Mouse (Mus musculus) liver, embryonic 16.5 days (tissue): ENCODE measurements at regions not wholly inside any gene's neighbourhood (a gene's known extent, or its start where the extent isn't known, plus 50 kb on each side); places are given as distances from the start of the nearest gene placed in this dataset.

ENCODE experiments used
- ATAC-seq: fragments of 200-750 bp; cut with Nextera tagmentation; 2 replicates; pipeline ENCODE4 v1.8.0; 2017; ENCODE audit warnings: low read depth, mild to moderate bottlenecking, moderate number of reproducible peaks, moderate library complexity
- H3K27ac ChIP-seq: fragments of 300-500 bp; sonication (generic); 2 replicates; pipeline ENCODE4 v1.5.1; 2014; ENCODE audit warnings: mild to moderate bottlenecking, low read length
- H3K27me3 ChIP-seq: fragments of 300-500 bp; sonication (generic); 2 replicates; pipeline ENCODE4 v1.6.1; 2014; ENCODE audit warnings: low read depth, low read length, mixed read lengths; ENCODE audit not compliant: control insufficient read depth, insufficient read depth
- H3K36me3 ChIP-seq: fragments of 300-500 bp; sonication (generic); 2 replicates; pipeline ENCODE4 v1.6.1; 2014; ENCODE audit warnings: mild to moderate bottlenecking; ENCODE audit not compliant: control insufficient read depth, insufficient read depth
- H3K4me1 ChIP-seq: fragments of 300-500 bp; sonication (generic); 2 replicates; pipeline ENCODE4 v1.6.1; 2014; ENCODE audit warnings: low read depth, low read length, mixed read lengths; ENCODE audit not compliant: control insufficient read depth
- H3K4me2 ChIP-seq: fragments of 300-500 bp; sonication (generic); 2 replicates; pipeline ENCODE4 v1.6.1; 2014; ENCODE audit warnings: low read depth, low read length, mixed read lengths
- H3K4me3 ChIP-seq: fragments of 300-500 bp; sonication (generic); 2 replicates; pipeline ENCODE4 v1.5.1; 2014; ENCODE audit warnings: low read depth, mild to moderate bottlenecking, low read length
- H3K9ac ChIP-seq: fragments of 300-500 bp; sonication (generic); 2 replicates; pipeline ENCODE4 v1.6.1; 2014; ENCODE audit warnings: low read depth, low read length
- H3K9me3 ChIP-seq: fragments of 300-500 bp; sonication (generic); replicated peaks from 2 replicates; pipeline ENCODE4 v1.6.1; 2016; ENCODE audit warnings: low read length; ENCODE audit not compliant: control insufficient read depth
- WGBS: fragments of 180-500 bp; shearing (Covaris S2); extraction: QIAGEN DNeasy Blood & Tissue Kit; methylation state at CpG from one replicate; pipeline ENCODE4 v1.1.7; 2014; ENCODE audit not compliant: insufficient replicate concordance; 5-methylcytosine and 5-hydroxymethylcytosine counted together

DNA sequence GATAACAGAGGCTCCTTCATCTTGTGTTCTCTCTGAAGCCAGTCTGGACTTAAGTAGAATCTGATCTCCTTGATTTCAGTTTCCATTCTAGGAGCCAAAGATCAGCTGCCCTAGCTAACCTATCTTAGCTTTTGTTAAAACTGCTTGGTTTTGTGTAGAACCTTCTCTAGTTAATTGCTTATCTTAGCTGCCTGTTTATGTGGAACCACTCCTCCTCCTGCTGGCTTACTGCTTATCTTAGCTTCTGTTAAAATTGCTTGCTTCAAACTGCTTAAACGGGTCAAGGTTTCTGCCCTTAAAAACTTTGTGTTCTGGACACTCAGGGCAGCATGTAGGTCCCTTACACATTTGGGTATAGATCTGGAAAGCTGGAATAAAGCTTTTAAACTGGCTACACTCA is 133.7 kb upstream of the Mocs2 start:
- 15% methylated on average over 1 of the region's 1 CpGs for WGBS

DNA sequence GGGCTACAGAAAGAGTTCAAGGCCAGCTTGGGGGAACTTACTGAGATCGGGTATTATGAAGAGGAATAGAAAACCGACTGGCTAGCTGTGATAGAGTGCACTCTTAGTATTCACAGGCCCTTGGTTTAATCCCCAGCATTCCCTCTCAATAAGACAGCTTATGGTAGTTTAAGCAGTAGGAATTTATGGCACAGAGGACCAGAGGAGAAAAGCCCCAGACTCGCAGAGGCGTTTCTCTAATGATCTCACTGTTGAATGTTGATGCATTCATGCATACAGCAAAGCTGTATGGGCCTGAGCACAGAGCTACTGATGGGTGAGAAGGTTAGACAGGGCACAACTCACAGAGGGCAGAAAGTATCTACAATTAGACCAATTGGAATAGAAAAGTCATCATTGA is 132.7 kb upstream of the Mocs2 start:
- no peak for ATAC-seq
- Histone ChIP-seq H3K4me1 (no peaks in the 10 kb centered on the region; the same call in 1 of the 2 replicates), H3K27ac (no peak overlapping the region), H3K36me3 (no peaks in the 10 kb centered on the region), H3K4me2 (no peak overlapping the region), H3K27me3 (no peaks in the 10 kb centered on the region), H3K9ac (no peak overlapping the region), H3K9me3 (no peaks in the 10 kb centered on the region), H3K4me3 (no peak overlapping the region)
- 56% methylated on average over 4 of the region's 4 CpGs for WGBS

More for the DNA sequence above, 133.7 kb upstream of the Mocs2 start:
- H3K9ac ChIP-seq: no peak overlapping the region
- no peak overlapping the region for H3K4me3 ChIP-seq
- no peak for ATAC-seq
- no peaks in the 10 kb centered on the region for H3K36me3 ChIP-seq
- no peaks in the 10 kb centered on the region; the same call in 1 of the 2 replicates for H3K4me1 ChIP-seq
- no peaks in the 10 kb centered on the region for H3K9me3 ChIP-seq
- no peak overlapping the region for H3K27ac ChIP-seq
- no peaks in the 10 kb centered on the region for H3K27me3 ChIP-seq
- H3K4me2 ChIP-seq: no peak overlapping the region

DNA sequence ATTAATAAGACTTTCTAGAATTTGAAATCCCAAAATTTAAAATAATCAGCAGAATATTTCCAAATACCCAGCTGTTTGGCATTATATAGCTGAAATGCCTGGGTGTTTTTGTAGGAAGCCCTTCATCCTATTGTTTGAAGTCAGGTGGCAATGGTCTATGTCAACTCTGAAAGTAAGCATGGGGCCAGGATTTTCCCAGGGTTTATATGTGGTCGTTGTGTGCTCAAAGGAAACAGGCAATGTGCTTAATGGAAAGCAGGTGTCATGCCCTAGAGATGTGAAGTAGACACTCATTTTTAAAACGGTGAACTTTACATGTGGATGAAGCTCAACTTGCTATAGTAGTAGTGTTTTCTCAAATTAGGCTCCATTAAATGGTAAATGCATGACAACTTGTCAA is 105.4 kb upstream of the Mocs2 start:
- H3K9me3 ChIP-seq: no peaks in the 10 kb centered on the region
- no peaks in the 10 kb centered on the region for H3K36me3 ChIP-seq
- H3K27ac ChIP-seq: no peak overlapping the region
- no peak overlapping the region for H3K9ac ChIP-seq
- H3K4me1 ChIP-seq: no peaks in the 10 kb centered on the region
- H3K27me3 ChIP-seq: no peaks in the 10 kb centered on the region
- 44% methylated on average over 2 of the region's 2 CpGs for WGBS
- no peak overlapping the region for H3K4me3 ChIP-seq
- H3K4me2 ChIP-seq: no peak overlapping the region
- no peak for ATAC-seq

DNA sequence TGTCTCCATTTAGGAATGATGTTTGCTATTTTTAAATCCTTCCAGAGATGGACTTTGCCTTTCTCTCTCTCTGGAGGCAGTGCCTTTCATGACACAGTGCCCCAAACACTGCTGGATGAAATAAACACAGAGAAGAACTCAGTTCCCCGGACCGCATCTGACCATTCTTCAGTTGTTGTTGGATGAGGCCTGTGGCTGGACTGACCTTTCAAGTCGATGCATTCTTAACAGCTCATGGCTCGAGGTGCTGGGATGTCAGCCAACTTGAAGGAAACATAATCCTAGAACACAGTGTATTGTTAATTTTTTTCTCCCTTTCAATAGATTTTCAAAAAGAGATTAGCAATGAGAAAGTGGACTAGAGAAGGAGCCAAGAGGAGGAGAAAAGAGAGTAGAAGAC is 98.3 kb upstream of the Mocs2 start:
- no peak overlapping the region for H3K4me3 ChIP-seq
- no peak overlapping the region for H3K4me2 ChIP-seq
- no peak overlapping the region for H3K27ac ChIP-seq
- no peaks in the 10 kb centered on the region for H3K27me3 ChIP-seq
- H3K4me1 ChIP-seq: no peaks in the 10 kb centered on the region
- no peaks in the 10 kb centered on the region for H3K9me3 ChIP-seq
- 61% methylated on average over 4 of the region's 4 CpGs for WGBS
- H3K9ac ChIP-seq: no peak overlapping the region
- H3K36me3 ChIP-seq: no peaks in the 10 kb centered on the region
- no peak for ATAC-seq

DNA sequence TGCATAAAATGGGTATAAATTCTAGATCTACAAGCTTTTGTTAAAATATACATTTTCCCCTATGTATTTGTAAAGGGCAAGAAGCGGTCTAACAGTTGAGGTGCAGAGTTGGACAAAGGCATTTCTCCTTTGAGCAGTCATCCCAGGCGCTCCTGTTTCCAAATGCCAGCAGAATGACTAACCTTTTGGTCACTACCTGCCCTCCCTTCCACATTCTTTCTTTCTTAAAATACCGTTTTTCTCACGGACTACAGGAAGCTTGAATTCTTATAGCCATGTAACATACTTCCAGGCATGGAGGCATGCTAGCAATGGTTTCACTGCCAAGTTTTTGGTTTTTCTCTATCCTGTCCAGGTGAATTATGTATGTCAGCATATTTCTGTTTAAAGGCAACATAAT is 91.2 kb upstream of the Mocs2 start:
- 51% methylated on average over 4 of the region's 4 CpGs for WGBS
- H3K36me3 ChIP-seq: no peaks in the 10 kb centered on the region
- no peaks in the 10 kb centered on the region for H3K27me3 ChIP-seq
- no peak overlapping the region for H3K4me2 ChIP-seq
- H3K9me3 ChIP-seq: no peaks in the 10 kb centered on the region
- no peak overlapping the region for H3K9ac ChIP-seq
- ATAC-seq: no peak
- H3K27ac ChIP-seq: no peak overlapping the region
- H3K4me1 ChIP-seq: no peaks in the 10 kb centered on the region
- H3K4me3 ChIP-seq: no peak overlapping the region

DNA sequence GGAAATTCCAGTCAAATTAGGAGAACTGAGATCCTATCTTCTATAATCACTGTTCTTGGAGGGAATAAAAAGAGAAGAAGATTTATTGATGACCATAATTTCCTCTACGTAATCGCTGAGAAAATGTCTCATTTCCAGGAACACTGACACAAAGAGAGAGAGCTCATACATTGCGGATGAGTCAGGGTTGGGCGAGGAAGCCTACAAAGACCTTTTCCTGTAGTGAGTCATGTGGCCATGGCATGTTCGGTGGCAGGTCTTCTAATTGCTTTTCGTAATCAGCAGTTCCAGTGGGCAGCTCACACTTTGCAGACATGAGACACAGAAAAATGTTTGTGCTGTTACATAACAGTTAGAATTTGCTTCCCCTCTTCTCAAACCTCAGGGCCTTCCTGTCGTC is 83.0 kb upstream of the Mocs2 start:
- Histone ChIP-seq H3K36me3 (no peaks in the 10 kb centered on the region), H3K4me1 (no peaks in the 10 kb centered on the region), H3K27me3 (no peaks in the 10 kb centered on the region), H3K4me2 (no peak overlapping the region), H3K27ac (no peak overlapping the region), H3K9ac (no peak overlapping the region), H3K9me3 (no peaks in the 10 kb centered on the region), H3K4me3 (no peak overlapping the region)
- no peak for ATAC-seq
- WGBS: 31% methylated on average over 7 of the region's 7 CpGs

DNA sequence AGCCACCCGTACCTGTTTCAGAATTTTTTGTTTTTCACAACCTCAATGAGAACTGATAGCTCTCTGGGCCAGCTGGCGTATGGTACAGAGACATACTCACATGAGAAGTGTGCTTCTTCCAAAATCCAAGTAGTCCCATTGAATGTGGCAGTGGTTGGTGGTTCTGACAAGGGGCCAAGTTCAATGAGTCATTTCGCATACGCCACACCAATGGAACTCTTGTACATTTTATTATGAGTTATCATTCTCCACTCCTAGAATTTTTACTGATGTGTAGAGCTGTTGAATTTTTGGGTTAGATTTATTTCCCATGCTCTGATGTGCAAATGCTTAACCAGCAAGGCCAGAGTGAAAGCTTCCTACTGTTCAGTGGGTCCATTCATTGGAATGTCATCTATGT is 82.0 kb upstream of the Mocs2 start:
- no peaks in the 10 kb centered on the region for H3K4me1 ChIP-seq
- H3K27ac ChIP-seq: no peak overlapping the region
- H3K4me2 ChIP-seq: no peak overlapping the region
- no peak overlapping the region for H3K9ac ChIP-seq
- ATAC-seq: no peak
- no peaks in the 10 kb centered on the region for H3K36me3 ChIP-seq
- H3K9me3 ChIP-seq: no peaks in the 10 kb centered on the region
- WGBS: 71% methylated on average over 4 of the region's 4 CpGs
- no peak overlapping the region for H3K4me3 ChIP-seq
- H3K27me3 ChIP-seq: no peaks in the 10 kb centered on the region

DNA sequence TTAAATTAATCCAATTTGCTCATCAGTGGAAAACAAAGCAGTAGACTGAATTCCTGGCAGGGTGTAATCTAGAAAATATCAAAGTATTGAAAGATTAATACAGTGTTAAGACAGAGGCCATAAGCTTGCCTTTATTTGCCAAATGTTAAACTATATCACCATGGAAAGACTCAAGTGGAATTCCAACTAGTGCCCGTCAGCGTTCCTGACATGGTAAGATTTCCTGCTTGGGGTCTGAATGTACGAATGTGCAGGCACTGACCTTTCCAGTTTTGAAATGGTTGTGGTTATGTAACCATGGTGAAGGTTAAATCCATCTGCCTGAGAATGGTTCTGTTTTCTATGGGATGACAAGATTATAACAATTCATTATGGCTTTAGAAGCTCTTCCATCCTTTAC is 75.5 kb upstream of the Mocs2 start:
- ATAC-seq: no peak
- no peak overlapping the region for H3K4me3 ChIP-seq
- H3K9me3 ChIP-seq: no peaks in the 10 kb centered on the region
- no peaks in the 10 kb centered on the region for H3K27me3 ChIP-seq
- no peak overlapping the region for H3K9ac ChIP-seq
- no peak overlapping the region for H3K27ac ChIP-seq
- WGBS: 55% methylated on average over 3 of the region's 3 CpGs
- H3K4me1 ChIP-seq: no peaks in the 10 kb centered on the region
- H3K36me3 ChIP-seq: no peaks in the 10 kb centered on the region
- no peak overlapping the region for H3K4me2 ChIP-seq

DNA sequence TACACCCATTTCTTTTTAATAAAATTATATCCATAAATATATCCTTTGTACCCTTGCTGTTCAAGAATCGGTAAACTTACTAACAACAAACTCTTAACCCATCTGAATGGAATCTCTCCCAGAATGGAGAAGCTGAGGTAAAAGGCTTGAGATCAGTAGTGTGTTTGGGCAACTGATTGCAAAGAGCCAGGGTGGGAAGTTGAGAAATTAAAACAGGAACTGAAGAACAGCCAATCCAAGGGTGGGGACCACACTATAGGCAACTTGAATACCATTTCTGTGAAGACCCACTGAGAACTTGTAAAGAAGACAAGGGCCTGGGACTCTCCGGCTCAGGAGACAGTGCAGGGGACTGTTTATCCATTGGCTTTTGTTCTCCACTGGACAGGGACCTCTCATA is 72.2 kb upstream of the Mocs2 start:
- H3K4me3 ChIP-seq: no peak overlapping the region
- H3K27me3 ChIP-seq: no peaks in the 10 kb centered on the region
- H3K27ac ChIP-seq: no peak overlapping the region
- H3K4me1 ChIP-seq: no peaks in the 10 kb centered on the region
- no peak overlapping the region for H3K4me2 ChIP-seq
- 61% methylated on average over 2 of the region's 2 CpGs for WGBS
- H3K9me3 ChIP-seq: no peaks in the 10 kb centered on the region
- no peak overlapping the region for H3K9ac ChIP-seq
- ATAC-seq: no peak
- H3K36me3 ChIP-seq: no peaks in the 10 kb centered on the region

DNA sequence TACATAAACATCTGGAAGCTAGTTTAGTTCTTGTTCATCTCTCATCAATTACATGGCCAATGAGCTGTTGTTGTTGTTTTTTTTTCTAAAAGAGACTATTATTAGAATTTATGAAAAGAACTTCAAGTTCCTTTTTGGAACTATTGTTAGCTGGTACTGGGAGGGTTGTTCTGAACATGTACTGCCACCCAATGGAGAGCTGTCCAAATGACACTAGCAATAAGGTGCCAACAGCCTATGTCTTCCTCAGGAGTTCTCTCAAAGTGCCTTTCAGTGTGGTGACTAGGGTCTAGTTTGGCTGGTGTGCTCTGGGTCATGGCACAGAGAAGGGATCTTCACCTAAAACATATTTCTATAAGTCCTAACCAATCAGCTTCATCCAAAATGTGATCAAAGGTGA is 60.6 kb upstream of the Mocs2 start:
- H3K4me2 ChIP-seq: no peak overlapping the region
- ATAC-seq: no peak
- H3K9ac ChIP-seq: no peak overlapping the region
- no peak overlapping the region for H3K27ac ChIP-seq
- H3K4me1 ChIP-seq: no peaks in the 10 kb centered on the region
- H3K36me3 ChIP-seq: no peaks in the 10 kb centered on the region
- no peaks in the 10 kb centered on the region for H3K27me3 ChIP-seq
- no peaks in the 10 kb centered on the region for H3K9me3 ChIP-seq
- no peak overlapping the region for H3K4me3 ChIP-seq
